Mouse (Mus musculus) liver, embryonic 16.5 days (tissue): ENCODE data around the gene Cyp4f15. TPM values are rescaled to one million over a fixed set of nuclear protein-coding genes. Genes with fewer than 3 reads are reported as not detected.

Experiments
- ATAC-seq: fragments of 200-750 bp; cut with Nextera tagmentation; 2 replicates; pipeline ENCODE4 v1.8.0; 2017; ENCODE audit warnings: low read depth, mild to moderate bottlenecking, moderate number of reproducible peaks, moderate library complexity
- H3K27ac ChIP-seq: fragments of 300-500 bp; sonication (generic); 2 replicates; pipeline ENCODE4 v1.5.1; 2014; ENCODE audit warnings: mild to moderate bottlenecking, low read length
- H3K27me3 ChIP-seq: fragments of 300-500 bp; sonication (generic); 2 replicates; pipeline ENCODE4 v1.6.1; 2014; ENCODE audit warnings: low read depth, low read length, mixed read lengths; ENCODE audit not compliant: control insufficient read depth, insufficient read depth
- H3K36me3 ChIP-seq: fragments of 300-500 bp; sonication (generic); 2 replicates; pipeline ENCODE4 v1.6.1; 2014; ENCODE audit warnings: mild to moderate bottlenecking; ENCODE audit not compliant: control insufficient read depth, insufficient read depth
- H3K4me1 ChIP-seq: fragments of 300-500 bp; sonication (generic); 2 replicates; pipeline ENCODE4 v1.6.1; 2014; ENCODE audit warnings: low read depth, low read length, mixed read lengths; ENCODE audit not compliant: control insufficient read depth
- H3K4me2 ChIP-seq: fragments of 300-500 bp; sonication (generic); 2 replicates; pipeline ENCODE4 v1.6.1; 2014; ENCODE audit warnings: low read depth, low read length, mixed read lengths
- H3K4me3 ChIP-seq: fragments of 300-500 bp; sonication (generic); 2 replicates; pipeline ENCODE4 v1.5.1; 2014; ENCODE audit warnings: low read depth, mild to moderate bottlenecking, low read length
- H3K9ac ChIP-seq: fragments of 300-500 bp; sonication (generic); 2 replicates; pipeline ENCODE4 v1.6.1; 2014; ENCODE audit warnings: low read depth, low read length
- H3K9me3 ChIP-seq: fragments of 300-500 bp; sonication (generic); replicated peaks from 2 replicates; pipeline ENCODE4 v1.6.1; 2016; ENCODE audit warnings: low read length; ENCODE audit not compliant: control insufficient read depth
- WGBS: fragments of 180-500 bp; shearing (Covaris S2); extraction: QIAGEN DNeasy Blood & Tissue Kit; methylation state at CpG from one replicate; pipeline ENCODE4 v1.1.7; 2014; ENCODE audit not compliant: insufficient replicate concordance; 5-methylcytosine and 5-hydroxymethylcytosine counted together
- polyA plus RNA-seq: library from polyadenylated mRNA; unstranded; fragments of >200 nt; fragmentation: Nextera tagmentation; extraction: Ambion mirVana; gene quantifications from 2 replicates; pipeline ENCODE4 v1.2.1, GENCODE M21; 2015

Gene Cyp4f15
- polyA plus RNA-seq, result 7.1 and 9.0 TPM in 2 replicates

GRCm38 (mm10) chr17:32685048-32685750 is at the start of gene Cyp4f15:
Gene Cyp4f15 (plus strand): TSS chr17:32685627.
- Histone ChIP-seq H3K36me3 (no peaks in the 10 kb centered on the region), H3K9ac (no peak within 1 kb of the TSS), H3K9me3 (no peaks in the 10 kb centered on the region), H3K4me3 (peak within 1 kb of the TSS; percentile 27), H3K4me2 (peak within 1 kb of the TSS; percentile 49), H3K27me3 (no peaks in the 10 kb centered on the region), H3K4me1 (no peaks in the 10 kb centered on the region; the same call in none of the 2 replicates), H3K27ac (peak within 1 kb of the TSS; percentile 24; the same call in 1 of the 2 replicates)
- 31% methylated on average over 7 of the region's 7 CpGs for WGBS
- ATAC-seq, result peak; percentile 87

- no peak overlapping the region for H3K27ac ChIP-seq
- no peaks in the 10 kb centered on the region; the same call in 1 of the 2 replicates for H3K4me1 ChIP-seq
- H3K36me3 ChIP-seq, result no peaks in the 10 kb centered on the region
- no peak overlapping the region for H3K4me3 ChIP-seq
- H3K9me3 ChIP-seq, result no peaks in the 10 kb centered on the region
- no peaks in the 10 kb centered on the region for H3K27me3 ChIP-seq
- WGBS, result 45% methylated on average over 3 of the region's 3 CpGs
- H3K9ac ChIP-seq, result no peak overlapping the region
- no peak for ATAC-seq
- no peak overlapping the region for H3K4me2 ChIP-seq
Measured at GRCm38 (mm10) chr17:32636341-32636740, 49.1 kb upstream of the Cyp4f15 start.

- H3K9me3 ChIP-seq, result no peaks in the 10 kb centered on the region
- no peaks in the 10 kb centered on the region for H3K36me3 ChIP-seq
- no peak overlapping the region for H3K27ac ChIP-seq
- H3K4me1 ChIP-seq, result no peaks in the 10 kb centered on the region; the same call in 1 of the 2 replicates
- H3K9ac ChIP-seq, result no peak overlapping the region
- H3K4me3 ChIP-seq, result no peak overlapping the region
- H3K4me2 ChIP-seq, result no peak overlapping the region
- 50% methylated on average over 2 of the region's 2 CpGs for WGBS
- no peak for ATAC-seq
- H3K27me3 ChIP-seq, result no peaks in the 10 kb centered on the region
Measured at GRCm38 (mm10) chr17:32637151-32637550, 48.3 kb upstream of the Cyp4f15 start.

- H3K36me3 ChIP-seq, result no peaks in the 10 kb centered on the region
Measured at GRCm38 (mm10) chr17:32646631-32647030, 38.8 kb upstream of the Cyp4f15 start.

GRCm38 (mm10) chr17:32653860-32654259 is 31.6 kb upstream of the Cyp4f15 start:
- H3K9ac ChIP-seq, result no peak overlapping the region
- H3K4me2 ChIP-seq, result no peak overlapping the region
- no peak overlapping the region for H3K4me3 ChIP-seq
- no peak overlapping the region for H3K27ac ChIP-seq
- H3K36me3 ChIP-seq, result no peaks in the 10 kb centered on the region
- no peaks in the 10 kb centered on the region for H3K27me3 ChIP-seq
- 70% methylated on average over 4 of the region's 4 CpGs for WGBS
- no peak for ATAC-seq
- H3K9me3 ChIP-seq, result no peaks in the 10 kb centered on the region
- no peaks in the 10 kb centered on the region for H3K4me1 ChIP-seq

More at GRCm38 (mm10) chr17:32646631-32647030, 38.8 kb upstream of the Cyp4f15 start:
- Histone ChIP-seq H3K4me2 (no peak overlapping the region), H3K27ac (no peak overlapping the region), H3K4me1 (no peaks in the 10 kb centered on the region), H3K9ac (no peak overlapping the region), H3K4me3 (no peak overlapping the region), H3K27me3 (no peaks in the 10 kb centered on the region), H3K9me3 (no peaks in the 10 kb centered on the region)
- ATAC-seq, result no peak
- WGBS, result 60% methylated on average over 4 of the region's 4 CpGs

GRCm38 (mm10) chr17:32657041-32657440 is 28.4 kb upstream of the Cyp4f15 start:
- H3K27ac ChIP-seq, result no peak overlapping the region
- no peak for ATAC-seq
- no peak overlapping the region for H3K9ac ChIP-seq
- H3K27me3 ChIP-seq, result no peaks in the 10 kb centered on the region
- no peaks in the 10 kb centered on the region for H3K36me3 ChIP-seq
- H3K4me2 ChIP-seq, result no peak overlapping the region
- 39% methylated on average over 3 of the region's 3 CpGs for WGBS
- no peaks in the 10 kb centered on the region for H3K4me1 ChIP-seq
- no peaks in the 10 kb centered on the region for H3K9me3 ChIP-seq
- H3K4me3 ChIP-seq, result no peak overlapping the region

- WGBS, result 59% methylated on average over 1 of the region's 1 CpGs
- Histone ChIP-seq H3K27ac (no peak overlapping the region), H3K9me3 (no peaks in the 10 kb centered on the region), H3K27me3 (no peaks in the 10 kb centered on the region), H3K36me3 (no peaks in the 10 kb centered on the region), H3K9ac (no peak overlapping the region), H3K4me3 (no peak overlapping the region), H3K4me2 (no peak overlapping the region), H3K4me1 (no peaks in the 10 kb centered on the region)
- no peak for ATAC-seq
Measured at GRCm38 (mm10) chr17:32658246-32658645, 27.2 kb upstream of the Cyp4f15 start.

GRCm38 (mm10) chr17:32658712-32659111 is 26.7 kb upstream of the Cyp4f15 start, which contains the start of gene Cyp4f40:
Gene Cyp4f40 (plus strand): TSS chr17:32658900.
- Histone ChIP-seq H3K4me2 (no peak within 1 kb of the TSS), H3K4me3 (no peak within 1 kb of the TSS), H3K4me1 (no peaks in the 10 kb centered on the region), H3K27ac (no peak within 1 kb of the TSS), H3K36me3 (no peaks in the 10 kb centered on the region), H3K27me3 (no peaks in the 10 kb centered on the region), H3K9ac (no peak within 1 kb of the TSS), H3K9me3 (no peaks in the 10 kb centered on the region)
- WGBS, result 39% methylated on average over 2 of the region's 2 CpGs
- ATAC-seq, result no peak

GRCm38 (mm10) chr17:32673976-32674375 is 11.5 kb upstream of the Cyp4f15 start:
- Histone ChIP-seq H3K27me3 (no peaks in the 10 kb centered on the region), H3K4me2 (no peak overlapping the region), H3K4me1 (no peaks in the 10 kb centered on the region), H3K27ac (no peak overlapping the region), H3K4me3 (no peak overlapping the region), H3K9ac (no peak overlapping the region), H3K9me3 (no peaks in the 10 kb centered on the region), H3K36me3 (no peaks in the 10 kb centered on the region)
- ATAC-seq, result no peak
- 54% methylated on average over 7 of the region's 7 CpGs for WGBS
